Mouse (Mus musculus): ENCODE results near the gene Zfp651. TPM values are rescaled to one million over a fixed set of nuclear protein-coding genes. Genes with fewer than 3 reads are reported as not detected.

Zfp651 gene
- under 1 TPM in 1 of 2 experiments, not detected in 1; 0.86 TPM for total RNA-seq (2023)

GRCm38 (mm10) chr9:121759091-121760081 lies at the start of gene Zfp651:
TSS of gene Zfp651 (plus strand) at chr9:121759330.

GRCm38 (mm10) chr9:121709898-121710583 lies 49.1 kb upstream of the Zfp651 start, which contains the start of gene Ss18l2:
TSS of gene Ss18l2 (plus strand) at chr9:121710329.

GRCm38 (mm10) chr9:121718792-121719318 lies 40.3 kb upstream of the Zfp651 start, which contains the start of gene Nktr:
TSS of gene Nktr (plus strand) at chr9:121719169.

GRCm38 (mm10) chr9:121777484-121778065 lies 18.4 kb downstream of the Zfp651 start, which contains the start of gene Klhl40:
TSS of gene Klhl40 (plus strand) at chr9:121777607.

GRCm38 (mm10) chr9:121791757-121792521 lies 32.8 kb downstream of the Zfp651 start, which contains the start of gene Hhatl:
TSS of gene Hhatl (minus strand) at chr9:121792507.

Other genes starting within 250 kb of the Zfp651 start
- not detected for gene Lyzl4, start 117.2 kb upstream of the Zfp651 start, total RNA-seq (2023)
- gene Vipr1, start 116.6 kb upstream of the Zfp651 start, total RNA-seq (2023): 1 to 10 TPM in 1 of 2 experiments, not detected in 1; 2.8 TPM
- gene Sec22c, start 53.8 kb upstream of the Zfp651 start, total RNA-seq (2023): 10 to 100 TPM; 23.5 to 25.5 TPM
- 10 to 100 TPM; 18.4 to 25.7 TPM for gene Ss18l2, start 49.0 kb upstream of the Zfp651 start, total RNA-seq (2023)
- gene Nktr, start 40.2 kb upstream of the Zfp651 start, total RNA-seq (2023): 100 to 1,000 TPM; 252 to 254 TPM
- not detected for gene Klhl40, start 18.3 kb downstream of the Zfp651 start, total RNA-seq (2023)
- gene Hhatl, start 33.2 kb downstream of the Zfp651 start, total RNA-seq (2023): not detected
- gene Ccdc13, start 80.1 kb downstream of the Zfp651 start, total RNA-seq (2023): not detected
- 10 to 100 TPM; 31.2 to 36.9 TPM for gene Higd1a, start 99.0 kb downstream of the Zfp651 start, total RNA-seq (2023)
- 10 to 100 TPM; 22.2 to 23.1 TPM for gene Ackr2, start 139.0 kb downstream of the Zfp651 start, total RNA-seq (2023)
- gene Cyp8b1, start 157.0 kb downstream of the Zfp651 start, total RNA-seq (2023): not detected
- 1 to 10 TPM in 1 of 2 experiments, under 1 TPM in 1; 0.93 to 1.3 TPM for gene Fam198a, start 191.7 kb downstream of the Zfp651 start, total RNA-seq (2023)
- not detected for gene Pomgnt2, start 237.8 kb downstream of the Zfp651 start, total RNA-seq (2023)